Comparison of ENCODE assay signal across 11 mouse cellular contexts in the genomic region with DNA sequence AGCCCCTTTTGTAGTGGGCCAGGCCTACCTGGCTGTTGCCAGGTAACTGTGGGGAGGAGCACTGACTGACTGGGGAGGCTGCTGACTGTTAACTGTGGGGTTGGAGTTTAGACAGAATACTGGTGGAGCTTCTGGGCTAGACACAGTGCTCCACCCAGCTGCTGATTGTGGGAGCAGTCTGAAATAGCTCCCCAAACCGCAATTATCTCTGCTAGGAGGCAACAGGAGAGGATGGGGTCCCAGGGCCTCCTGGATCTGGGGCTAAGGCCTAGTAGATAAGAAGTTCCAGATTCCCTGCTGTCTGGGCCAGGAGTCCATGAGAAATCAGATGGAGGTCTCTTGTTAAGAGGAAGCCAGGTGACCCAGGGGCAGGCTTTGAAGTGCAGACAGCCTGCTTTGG. TPM values are rescaled to one million over a fixed set of nuclear protein-coding genes. Genes with fewer than 3 reads are reported as not detected.
DNase-seq lines count a peak whose midpoint lies in the region; ATAC-seq and TF ChIP-seq lines count a peak whose summit lies in the region.
"Had no signal": no experiment of that assay in that cellular context is flagged by ENCODE, and none has a peak within 500 bp of the region (broad histone marks: within the 10 kb centered on the region; RNA-seq: fewer than 3 reads in every experiment).

No protein-coding gene starts in this region.

- H3K36me3 ChIP-seq in heart, embryonic 14.5 days (ENCODE audit: control insufficient read depth, insufficient read depth, low read length) = no peaks in the 10 kb centered on the region
- peaks cover 38% of the 10 kb centered on the region for H3K36me3 ChIP-seq in megakaryocyte, embryonic 14.5 days (replicated peaks; ENCODE audit: low read length)
- no peaks in the 10 kb centered on the region for H3K36me3 ChIP-seq in intestine, embryonic 14.5 days (ENCODE audit: control insufficient read depth, insufficient read depth, low read length)

- TF ChIP-seq CTCF in left cerebral cortex, adult 2 months (IDR thresholded peaks at IDR 0.05) = no peak; the same call in 1 of the 2 replicates

- no peak overlapping the region for H3K4me3 ChIP-seq in heart, embryonic 14.5 days (ENCODE audit: control insufficient read depth in 1 of 2, insufficient read depth in 1 of 2, low read depth in 1 of 2, low read length in 2 of 2)
- H3K4me3 ChIP-seq in megakaryocyte, embryonic 14.5 days (replicated peaks) = peak overlapping the region; percentile 94
- no peak overlapping the region for H3K4me3 ChIP-seq in intestine, embryonic 14.5 days (ENCODE audit: low read depth, low read length)
- H3K4me3 ChIP-seq in left cerebral cortex, adult 2 months = no peak overlapping the region

- peaks cover 9% of the 10 kb centered on the region; the same call in 1 of the 2 replicates for H3K9me3 ChIP-seq in heart, embryonic 14.5 days (ENCODE audit: control insufficient read depth, low read length)
- H3K9me3 ChIP-seq in megakaryocyte, embryonic 14.5 days = peaks cover 7% of the 10 kb centered on the region
- no peaks in the 10 kb centered on the region for H3K9me3 ChIP-seq in intestine, embryonic 14.5 days (ENCODE audit: control insufficient read depth, low read length)

- peak overlapping the region; percentile 68 for H3K4me2 ChIP-seq in heart, embryonic 14.5 days (ENCODE audit: low read length)
- H3K4me2 ChIP-seq in intestine, embryonic 14.5 days (ENCODE audit: low read length) = no peak overlapping the region; the same call in none of the 2 replicates

- ATAC-seq in heart, embryonic 14.5 days (ENCODE audit: insufficient number of reproducible peaks, insufficient read depth, low FRiP score, low read depth) = no peak
- ATAC-seq in megakaryocyte, adult 5-6 weeks (ENCODE audit: poor library complexity, severe bottlenecking) = no peak
- no peak for ATAC-seq in intestine, embryonic 14.5 days (replicated peaks; ENCODE audit: low FRiP score, low TSS enrichment, low read depth)

- intact Hi-C loops in left cerebral cortex, adult 2 months (cut with DNase I) = no loop called here

- H3K27me3 ChIP-seq in heart, embryonic 14.5 days (ENCODE audit: control insufficient read depth, insufficient read depth, low read length) = no peaks in the 10 kb centered on the region
- H3K27me3 ChIP-seq in megakaryocyte, embryonic 14.5 days (replicated peaks) = no peaks in the 10 kb centered on the region
- no peaks in the 10 kb centered on the region for H3K27me3 ChIP-seq in intestine, embryonic 14.5 days (replicated peaks; ENCODE audit: control insufficient read depth, insufficient read depth, low read length)

- 15% methylated on average over 1 of the region's 1 CpGs for WGBS in heart, embryonic 14.5 days
- WGBS in intestine, embryonic 14.5 days = 35% methylated on average over 1 of the region's 1 CpGs

- peak overlapping the region; percentile 46; the same call in 1 of the 2 replicates for H3K9ac ChIP-seq in heart, embryonic 14.5 days (ENCODE audit: low read length)
- no peak overlapping the region for H3K9ac ChIP-seq in intestine, embryonic 14.5 days (ENCODE audit: low read length)

- peak overlapping the region; percentile 18 to 93 for H3K27ac ChIP-seq in heart, embryonic 14.5 days (replicated peaks in 1 of 2; ENCODE audit: control insufficient read depth in 1 of 2, insufficient read depth in 1 of 2, low read depth in 2 of 2, low read length in 2 of 2)
- peak overlapping the region; percentile 89; the same call in 1 of the 2 replicates for H3K27ac ChIP-seq in intestine, embryonic 14.5 days (ENCODE audit: low read depth)
- H3K27ac ChIP-seq in left cerebral cortex, adult 2 months = no peak overlapping the region

- H3K4me1 ChIP-seq in heart, embryonic 14.5 days (ENCODE audit: control insufficient read depth in 2 of 2, insufficient read depth in 2 of 2, low read length in 2 of 2) = peaks cover 25 to 29% of the 10 kb centered on the region in 2 experiments
- peaks cover 81% of the 10 kb centered on the region for H3K4me1 ChIP-seq in megakaryocyte, embryonic 14.5 days
- peaks cover 26% of the 10 kb centered on the region for H3K4me1 ChIP-seq in intestine, embryonic 14.5 days (replicated peaks; ENCODE audit: control insufficient read depth, insufficient read depth, low read length)

- no peak for DNase-seq in heart, adult 8-10 months (ENCODE audit: low spot score)
- no peak for DNase-seq in intestine, embryonic 14.5 days (ENCODE audit: low spot score)
- peak; percentile 19 for DNase-seq in naive thymus-derived CD4-positive, alpha-beta T cell, adult 2 months (ENCODE audit: low read depth)
- DNase-seq in cerebellum, adult 11 months = no peak
- DNase-seq in left cerebral cortex, adult 2 months (ENCODE audit: extremely low spot score in 1 of 2, low spot score in 2 of 2) = no peak
- DNase-seq: left cerebral cortex, postnatal 4 days had no signal

RNA-seq across cellular contexts. Expression of a gene that starts 22.2 kb away (rescaled TPM):
- polyA plus RNA-seq in heart, embryonic 14.5 days (2014; fragmentation: Nextera tagmentation; extraction: Ambion mirVana) = not detected in 2 replicates
- not detected for total RNA-seq in heart, adult 8-10 months (2022)
- 0.75 TPM in 1 of 2 replicates, not detected in the other for polyA plus RNA-seq in megakaryocyte, embryonic 14.5 days (2012; ENCODE audit: insufficient read depth, low replicate concordance)
- total RNA-seq in megakaryocyte, adult 5-6 weeks (2015) = 0.20 and 0.48 TPM in 2 replicates
- total RNA-seq in megakaryocyte, adult 5-6 weeks (2017) = 1.1 TPM in 1 of 2 replicates, not detected in the other
- 0.26 TPM in 1 of 2 replicates, not detected in the other for polyA plus RNA-seq in intestine, embryonic 14.5 days (2014; fragmentation: Nextera tagmentation; extraction: Ambion mirVana)
- not detected for total RNA-seq in left cerebral cortex, adult 2 months (2021)
- total RNA-seq: hematopoietic stem cell, adult 5-6 weeks; left cerebral cortex, postnatal 4 days; neutrophil, adult 5-6 weeks had no signal
